Mouse (Mus musculus) ovary, adult 10 weeks (tissue): ENCODE results near the gene Sap30l. TPM values are rescaled to one million over a fixed set of nuclear protein-coding genes. Genes with fewer than 3 reads are reported as not detected.

Source experiments
- polyA plus RNA-seq: library from polyadenylated mRNA; stranded (reverse); fragments of 350-450 nt; fragmentation: Illumina TruSeq; extraction: RNeasy Lipid Tissue Mini Kit (QIAGEN cat#74804); gene quantifications from one replicate; pipeline ENCODE4 v1.2.3, GENCODE M21; 2014

Sap30l gene
- polyA plus RNA-seq, result 3.1 TPM

GRCm38 (mm10) chr11:57800971-57801765 is at the start of gene Sap30l:
Sap30l (plus strand) TSS chr11:57801637.

GRCm38 (mm10) chr11:57832552-57833201 is 31.2 kb downstream of the Sap30l start, which contains the start of gene Hand1:
Hand1 (minus strand) TSS chr11:57832818.

Other genes with a start within 250 kb of the Sap30l start
- 2.2 TPM for gene Galnt10, start 156.2 kb upstream of the Sap30l start, polyA plus RNA-seq
- gene Hand1, start 31.2 kb downstream of the Sap30l start, polyA plus RNA-seq, result not detected
- gene Larp1, start 207.4 kb downstream of the Sap30l start, polyA plus RNA-seq, result 24.5 TPM